Mouse (Mus musculus) natural killer cell, adult 2 months (primary cell): ENCODE results near the gene Fdxr.

Experiments used
- DNase-seq, 2 experiments: peaks; one replicate each; pipeline ENCODE4 v3.0.0; 2022; ENCODE audit warnings: low spot score in 2 of 2

The Fdxr gene

DNA sequence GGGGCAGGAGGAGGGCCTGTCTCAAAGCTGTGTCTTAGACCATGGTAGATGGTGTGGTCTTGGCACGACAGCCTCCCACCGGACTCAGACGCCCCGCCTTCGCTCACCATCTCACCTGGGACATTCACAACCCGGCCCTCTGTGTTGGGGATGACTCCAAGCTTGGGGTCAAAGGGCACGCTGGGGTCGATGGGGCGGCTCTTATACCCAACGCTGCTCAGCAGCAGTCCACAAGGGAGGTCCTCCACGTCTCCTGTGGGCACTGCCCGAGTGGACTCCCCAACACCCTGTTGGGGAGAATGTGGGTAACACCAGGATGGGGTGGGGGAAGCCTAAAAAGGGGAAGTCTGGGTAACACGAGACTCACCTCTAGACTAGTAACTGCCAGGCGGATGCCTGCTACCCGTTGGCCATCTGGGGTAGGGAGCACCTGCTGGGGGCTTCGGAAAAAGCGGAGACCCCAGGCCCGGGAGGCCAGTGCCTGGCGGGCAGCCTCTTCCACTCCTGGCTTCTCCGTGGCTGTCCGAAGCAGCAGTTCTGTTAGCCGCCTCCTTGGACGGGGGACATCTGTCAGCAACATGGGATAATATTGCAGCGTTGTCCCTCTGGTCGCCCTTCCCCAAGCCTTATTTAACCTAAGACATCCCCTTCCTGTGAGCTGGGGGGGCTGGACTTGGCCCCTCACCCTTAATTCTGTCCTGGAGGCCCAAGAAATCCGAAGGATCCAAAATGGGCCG is 7.4 kb downstream of the Fdxr start:
- no peak for DNase-seq

DNA sequence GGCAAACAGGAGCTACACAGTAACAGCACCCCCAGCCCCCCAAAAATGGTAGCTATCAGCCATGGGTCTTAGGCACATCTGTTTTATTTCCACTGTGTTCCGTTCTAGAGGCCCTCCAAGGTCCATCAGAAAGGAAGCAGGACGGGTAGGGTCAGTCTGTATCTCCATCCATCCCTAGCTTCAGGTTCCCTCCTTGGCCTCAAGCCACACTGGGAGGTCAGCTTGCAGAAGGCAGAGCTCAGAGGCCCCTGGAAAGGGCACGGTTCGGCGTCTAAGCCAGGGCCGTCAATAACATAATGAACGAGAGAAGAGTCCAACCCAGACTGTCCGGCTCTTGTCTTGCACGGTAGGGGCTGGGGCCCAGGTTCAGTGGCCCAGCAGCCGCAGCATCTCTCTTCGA is 8.9 kb downstream of the Fdxr start:
- no peak for DNase-seq

DNA sequence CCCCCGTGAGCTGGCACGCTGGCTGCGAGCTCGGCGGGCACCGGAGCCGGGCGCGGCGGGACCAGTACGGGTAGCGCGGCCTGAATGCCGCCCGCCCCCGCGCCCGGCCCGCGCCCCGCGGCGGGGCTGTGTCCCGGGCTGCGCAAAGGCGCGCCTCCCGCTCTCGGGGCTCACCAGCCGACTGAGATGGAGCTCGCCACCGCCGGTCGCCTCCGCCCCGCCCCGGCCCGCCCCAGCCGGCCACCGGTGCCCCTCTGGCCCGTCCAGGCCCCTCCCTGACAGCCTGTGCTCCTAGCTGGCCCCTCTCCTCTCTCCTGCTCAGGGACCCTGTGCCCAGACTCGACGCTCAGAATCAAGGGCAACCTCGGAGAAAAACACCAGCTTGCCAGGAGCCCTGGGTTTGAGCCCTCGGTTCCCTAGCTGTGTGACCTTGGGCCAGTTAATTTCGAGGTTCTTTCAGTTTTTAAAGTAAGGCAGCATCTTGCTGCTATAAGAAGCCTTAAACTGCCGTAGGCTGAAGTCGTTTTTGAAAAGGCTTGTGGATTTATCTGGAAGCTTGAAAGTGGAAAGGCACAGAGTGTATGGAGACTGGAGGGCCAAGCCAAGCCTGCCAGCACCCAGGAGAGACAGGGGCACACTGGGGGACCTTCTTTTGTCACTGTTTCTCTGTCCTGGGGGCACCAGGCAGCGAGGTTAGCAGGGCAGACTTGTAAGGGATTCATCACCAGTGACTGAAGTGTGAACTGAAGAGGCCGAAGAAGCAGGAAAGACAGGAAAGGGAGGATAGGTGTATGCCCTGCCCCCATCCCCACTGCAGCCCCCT is 9.6 kb downstream of the Fdxr start, which contains the start of gene Grin2c:
Grin2c (minus strand) TSS at position 183 of the 823 bp plus-strand sequence.
- DNase-seq = no peak

DNA sequence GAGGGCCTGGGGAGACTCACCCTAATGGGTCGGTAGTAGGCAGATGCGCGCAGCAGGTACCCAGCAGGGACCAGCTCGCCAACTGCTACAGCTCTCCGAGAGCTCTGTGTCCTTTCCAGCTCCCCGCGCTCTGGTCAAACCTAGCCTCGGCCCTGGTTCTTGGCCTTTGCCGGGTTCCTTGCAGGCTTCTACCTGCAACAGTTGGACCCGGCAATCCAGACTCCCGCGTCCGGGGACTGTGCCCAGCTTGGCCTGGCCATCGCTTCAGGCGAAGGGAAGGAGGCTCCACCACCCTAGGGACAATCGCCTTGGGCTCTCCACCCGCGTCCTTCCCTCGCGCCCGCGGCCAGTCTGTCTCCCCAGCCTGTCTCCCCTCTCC is 10.5 kb downstream of the Fdxr start:
- DNase-seq = no peak

DNA sequence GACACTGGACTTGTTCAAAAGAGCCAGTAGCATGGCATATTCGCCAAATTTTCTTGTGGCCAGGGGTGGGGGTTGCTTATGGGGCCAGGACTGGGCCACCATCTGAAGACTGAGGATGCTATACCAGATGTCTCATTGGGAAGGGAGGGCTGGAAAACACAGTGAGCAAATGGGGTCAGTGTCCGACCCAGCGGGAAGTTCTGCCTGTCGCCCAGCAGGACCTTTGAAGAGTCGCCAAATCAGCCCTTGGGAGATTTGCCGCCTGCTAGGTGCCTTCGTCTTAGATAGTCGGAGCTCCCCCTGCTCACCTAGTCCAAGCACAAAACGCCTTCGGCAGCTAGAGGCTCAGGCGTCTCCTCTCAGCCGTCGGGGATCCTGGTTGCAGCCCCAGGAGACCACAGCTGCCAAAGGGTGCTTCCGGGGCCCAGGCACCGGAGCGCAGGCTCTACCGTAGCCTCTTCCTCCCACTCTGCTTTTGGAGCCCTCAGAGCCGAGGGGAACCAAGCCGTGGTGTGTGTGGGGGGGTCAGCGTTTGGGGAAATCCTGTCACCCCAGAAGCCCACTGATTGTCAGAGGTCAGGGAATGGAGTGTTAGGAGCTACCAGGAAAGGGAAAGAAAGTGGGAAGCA is 11.0 kb downstream of the Fdxr start:
- no peak for DNase-seq

DNA sequence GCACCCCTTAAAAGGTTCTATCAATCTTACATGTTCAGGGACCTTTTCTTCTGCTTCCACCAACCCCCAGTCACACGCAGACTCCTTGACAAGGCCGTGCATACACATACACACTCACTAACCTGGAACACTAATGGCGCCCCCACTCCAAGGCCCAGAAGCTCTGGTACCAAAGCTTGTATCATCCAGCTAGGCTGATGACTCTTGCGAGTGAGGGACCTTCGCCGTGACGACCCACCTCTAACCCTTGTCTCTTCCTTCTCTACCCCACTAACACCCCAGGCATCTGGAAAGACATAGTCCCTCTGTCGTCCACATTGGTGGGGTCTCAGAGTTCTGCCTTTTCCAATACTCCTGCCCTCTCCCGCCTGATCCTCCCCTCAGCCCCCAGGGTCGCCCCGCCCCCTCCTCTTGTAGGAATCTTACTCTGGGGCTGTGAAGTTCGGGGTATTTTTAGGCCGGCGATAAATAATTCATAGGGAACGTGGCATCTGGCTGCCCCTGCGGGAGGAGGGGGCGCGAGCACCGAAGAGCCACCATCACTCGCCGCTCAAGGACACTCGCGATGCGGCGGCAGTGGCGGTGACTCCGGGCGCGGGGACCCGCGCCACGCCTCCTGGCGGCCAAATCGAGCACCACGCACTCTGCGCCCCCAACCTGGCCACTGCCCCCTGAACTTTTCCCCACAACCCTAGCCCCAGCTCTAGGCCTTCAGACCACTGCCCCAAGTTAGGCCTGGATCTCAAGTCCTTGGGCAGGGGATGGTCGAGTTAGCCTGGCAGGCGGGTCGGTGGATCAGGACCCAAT is 11.8 kb downstream of the Fdxr start:
- DNase-seq = no peak

DNA sequence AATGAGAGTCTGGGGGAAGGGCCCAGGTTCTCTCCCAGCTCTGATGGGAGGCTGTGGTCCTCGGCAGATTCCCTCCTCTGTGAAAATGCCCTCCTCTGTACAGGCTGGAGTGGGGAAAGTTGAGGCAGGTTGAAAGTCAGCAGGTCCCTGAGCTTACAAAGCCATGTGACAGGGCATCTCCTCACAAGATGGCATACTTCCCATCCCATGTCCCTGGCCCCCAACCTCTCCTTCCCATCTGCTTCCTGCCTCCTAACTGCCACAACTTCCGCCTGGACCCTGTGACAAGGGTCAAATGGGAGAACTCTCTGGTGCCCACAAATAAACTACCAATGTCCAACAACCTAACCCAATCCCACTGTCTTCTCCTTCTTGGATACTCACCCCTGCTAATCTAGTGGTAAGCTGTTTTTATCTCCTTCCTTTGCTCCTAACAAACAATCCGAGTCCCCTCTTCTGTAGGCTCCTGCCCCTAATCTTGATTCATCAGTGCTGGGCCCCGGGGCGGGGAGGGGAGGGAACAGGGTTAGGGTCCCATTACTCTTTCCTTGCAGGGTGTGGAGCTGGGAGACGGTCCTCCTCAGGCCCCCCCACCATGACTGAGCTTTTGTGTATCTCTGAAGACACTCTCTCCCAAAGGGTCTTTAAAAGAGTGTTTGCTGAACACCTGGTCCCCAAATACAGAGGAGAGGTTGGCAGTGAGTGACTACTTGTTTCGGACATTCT is 12.6 kb downstream of the Fdxr start:
- DNase-seq = no peak

DNA sequence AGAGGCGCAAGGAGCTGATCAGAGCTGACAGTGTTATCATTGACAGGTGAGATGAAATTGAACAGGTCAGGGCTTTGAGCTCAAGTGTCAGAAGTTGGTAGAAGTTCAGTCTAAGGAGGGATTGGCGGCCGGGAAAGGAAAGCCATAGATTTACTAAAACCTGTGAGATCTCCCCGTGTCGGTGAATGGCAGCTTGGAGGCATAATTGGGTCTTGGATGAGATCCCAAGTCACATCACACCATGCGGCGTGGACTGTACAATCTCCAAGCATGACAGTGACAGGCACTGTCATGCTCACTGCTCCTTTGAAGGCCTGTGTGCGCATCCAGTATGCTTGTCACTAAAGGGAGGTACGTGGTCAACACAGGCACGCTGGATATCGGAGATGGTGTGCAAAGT is 13.9 kb downstream of the Fdxr start:
- DNase-seq = no peak

DNA sequence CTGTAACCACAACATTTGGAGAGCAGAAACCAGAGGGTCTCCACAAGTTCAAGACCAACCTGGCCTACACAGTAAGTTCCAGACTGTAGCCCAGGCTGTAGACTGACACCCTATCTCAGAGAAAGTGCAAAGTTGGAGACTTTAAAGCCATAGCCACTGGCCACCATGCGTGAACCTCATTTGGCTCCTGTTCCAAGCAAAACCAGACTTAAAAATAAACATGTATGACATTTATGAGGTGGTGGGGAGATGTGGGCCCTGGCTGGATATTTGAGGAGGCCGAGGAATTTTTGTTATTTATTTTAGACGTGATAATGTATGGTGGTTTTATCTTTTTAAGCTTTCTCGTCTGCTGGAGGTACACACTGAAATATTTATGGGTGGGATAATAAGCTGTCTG is 17.7 kb downstream of the Fdxr start:
- no peak for DNase-seq

DNA sequence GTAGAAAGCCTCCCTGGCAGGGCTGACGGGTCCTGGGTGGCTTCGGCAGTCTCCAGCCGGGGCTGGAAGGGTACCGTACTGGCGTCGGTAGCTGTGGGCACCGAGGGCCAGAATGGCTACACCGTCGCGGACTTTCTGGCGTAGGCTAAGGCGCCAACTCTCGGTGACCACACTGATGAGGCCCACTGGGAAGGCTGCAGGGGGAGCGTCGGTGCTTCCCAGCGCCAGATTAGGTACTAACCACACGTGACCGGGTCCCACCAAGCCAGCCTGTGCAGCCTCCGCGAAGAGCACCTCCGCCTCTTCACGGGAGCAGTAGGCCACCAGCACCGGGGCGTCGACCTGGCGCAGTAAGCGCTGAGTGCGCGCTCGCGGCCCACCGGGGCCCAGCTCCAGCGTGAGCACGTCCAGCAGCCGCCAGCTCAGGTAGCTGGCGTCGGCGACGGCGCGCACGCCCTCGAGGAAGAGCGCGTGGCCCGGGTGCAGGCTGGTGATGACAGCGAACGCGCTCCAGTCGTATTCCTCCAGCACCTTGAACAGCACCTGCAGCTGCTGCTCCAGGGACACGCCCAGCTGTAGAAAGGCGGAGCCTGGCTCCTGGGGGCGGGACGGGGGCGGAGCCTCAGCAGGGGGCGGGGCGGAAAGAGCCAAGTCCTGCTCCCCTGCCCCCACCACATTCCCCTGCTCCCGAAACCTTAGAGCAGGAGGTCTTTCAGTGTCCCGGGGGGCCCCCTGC is 18.9 kb downstream of the Fdxr start:
- DNase-seq = no peak

DNA sequence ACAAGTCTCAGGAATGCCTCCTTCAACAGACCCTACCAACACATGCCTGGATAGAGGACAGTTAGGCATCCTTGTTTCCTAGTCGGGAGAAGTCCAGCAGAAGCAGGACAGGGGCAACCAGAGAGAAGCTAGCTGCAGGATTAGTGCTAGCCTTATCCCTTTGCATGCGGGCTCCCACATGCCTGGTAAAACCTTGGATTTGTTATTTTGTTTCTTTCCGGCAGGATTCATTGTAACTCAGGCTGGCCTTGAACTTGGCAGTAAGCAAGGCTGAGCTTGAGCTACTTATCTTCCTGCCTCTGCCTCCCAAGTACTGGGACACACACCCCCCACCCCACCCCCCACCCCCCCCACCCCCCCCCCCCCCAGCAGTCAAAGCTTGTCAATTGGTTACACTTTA is 25.6 kb downstream of the Fdxr start:
- no peak for DNase-seq

DNA sequence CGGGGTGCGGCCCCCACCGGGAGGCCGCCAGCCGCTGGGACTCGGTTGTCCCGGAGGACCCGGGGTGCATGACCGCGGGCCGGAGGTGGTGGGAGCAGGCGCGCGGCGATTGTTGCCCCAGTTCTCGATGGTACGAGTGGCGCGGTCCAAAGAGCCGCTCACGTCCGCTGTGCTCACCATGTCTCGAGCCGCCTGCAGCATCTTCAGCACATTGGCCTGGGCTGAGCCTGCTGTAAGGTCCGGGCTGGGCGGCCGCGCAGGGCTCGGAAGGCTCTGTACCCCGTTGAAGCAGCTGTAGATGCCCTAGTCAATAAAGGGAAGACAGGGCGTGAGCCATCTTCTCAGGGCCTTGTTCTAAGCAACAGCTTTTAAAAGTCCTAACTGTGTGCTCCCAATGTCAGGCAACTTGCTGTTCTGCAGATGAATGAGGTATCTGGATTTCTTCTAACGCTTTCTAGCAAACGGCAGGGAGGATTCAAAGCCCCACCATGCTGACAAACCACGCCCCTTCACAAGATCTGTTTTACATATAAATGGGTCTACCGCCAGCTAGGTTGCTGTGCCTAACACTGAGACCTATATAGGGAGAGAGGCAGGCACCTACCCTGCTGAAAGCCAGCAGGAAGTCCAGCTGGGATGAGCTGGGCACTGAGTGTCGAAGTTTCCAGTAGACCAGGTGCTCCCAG is 26.3 kb downstream of the Fdxr start:
- no peak for DNase-seq

DNA sequence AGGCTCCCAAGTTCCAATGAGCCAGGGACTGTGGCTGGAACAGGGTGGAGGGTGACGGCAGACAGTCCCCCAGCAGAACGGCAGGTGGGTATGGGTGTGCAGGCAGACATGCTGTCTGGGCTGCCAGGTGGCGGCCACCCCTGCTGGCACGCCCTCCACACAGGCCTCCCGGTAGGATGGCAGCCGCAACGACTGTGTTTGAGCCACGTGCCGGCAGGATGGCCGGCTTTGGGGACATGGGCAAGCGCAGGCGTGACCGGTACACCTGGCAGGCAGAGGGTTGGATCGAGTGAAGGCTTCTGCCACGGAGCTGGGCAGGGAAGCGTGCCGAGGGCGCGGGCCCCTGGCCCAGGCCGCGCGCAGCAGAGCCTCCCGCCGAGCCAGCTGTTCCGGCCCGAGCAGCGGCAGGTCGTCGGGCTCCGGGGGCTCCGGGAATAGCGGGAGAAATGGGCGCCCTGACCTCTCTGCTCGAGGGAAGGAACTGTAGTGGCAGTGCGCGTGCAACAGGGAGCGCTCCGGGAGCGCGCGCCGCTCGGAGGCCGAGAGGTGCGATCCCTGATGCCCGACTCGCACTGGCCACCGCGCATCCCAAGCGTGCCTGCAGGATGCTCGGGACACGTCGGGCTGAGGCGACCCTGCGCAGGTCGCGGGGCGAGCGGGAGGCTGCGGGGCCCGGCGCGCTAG is 27.0 kb downstream of the Fdxr start:
- DNase-seq = no peak

DNA sequence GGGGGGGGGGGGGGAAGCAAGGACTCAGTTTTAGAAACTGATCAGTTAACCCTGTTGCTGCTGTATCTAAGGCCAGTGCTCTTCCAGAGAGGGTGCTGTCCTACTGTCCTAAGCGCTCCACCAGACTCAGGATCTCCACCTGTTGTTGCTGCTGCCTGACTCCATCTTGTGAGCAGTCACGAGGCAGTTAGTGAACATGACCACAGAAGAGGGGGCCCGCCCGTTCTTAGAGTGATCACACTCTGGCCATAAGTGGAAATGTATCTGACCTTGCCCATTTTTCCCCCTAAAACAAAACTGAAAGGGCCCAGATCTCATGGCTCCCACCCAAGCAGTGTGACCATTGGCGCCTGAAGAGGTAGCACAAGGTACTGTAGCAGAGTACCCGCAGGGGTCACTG is 28.9 kb downstream of the Fdxr start:
- peak in 1 of 2 experiments; percentile 31 for DNase-seq

DNA sequence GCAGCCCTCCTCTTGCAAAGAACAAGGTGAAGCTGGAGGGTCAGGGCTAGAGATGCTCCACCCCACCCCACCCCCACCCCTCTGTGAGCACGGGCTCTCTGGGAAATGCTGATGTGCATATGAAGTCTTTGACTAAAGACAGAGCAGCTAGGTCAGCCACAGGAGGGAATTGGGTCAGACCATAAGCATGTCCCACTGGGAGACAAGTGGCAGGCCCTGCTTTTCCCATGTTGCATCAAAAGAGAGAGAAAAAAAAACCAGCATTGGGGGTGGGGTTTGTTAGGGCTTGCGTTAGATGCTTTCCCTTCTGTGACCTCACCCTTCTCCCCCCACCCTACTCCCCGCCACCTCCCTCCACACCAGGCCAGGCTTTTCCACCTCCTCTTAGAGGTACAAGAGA is 29.6 kb downstream of the Fdxr start:
- no peak for DNase-seq

DNA sequence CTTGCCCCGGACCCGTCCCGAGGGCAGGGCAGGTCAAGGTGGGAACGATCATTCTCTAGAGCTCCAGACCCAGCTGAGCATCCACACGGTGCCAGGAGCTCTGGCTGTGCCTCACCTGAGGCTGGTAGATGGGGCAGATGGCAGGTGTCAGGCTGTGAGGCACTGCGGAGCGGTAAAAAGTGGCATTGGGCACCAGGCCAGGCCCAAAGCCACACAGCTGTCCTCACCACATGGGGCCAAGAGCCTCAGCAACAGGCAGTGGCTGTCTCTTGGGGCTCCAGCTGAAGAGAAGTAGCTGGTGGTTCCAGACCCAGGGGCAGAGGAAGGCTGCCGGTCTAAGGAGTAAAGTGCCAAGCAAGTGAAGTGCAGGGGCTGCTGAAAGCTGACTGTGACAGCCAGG is 30.5 kb downstream of the Fdxr start:
- DNase-seq = no peak

DNA sequence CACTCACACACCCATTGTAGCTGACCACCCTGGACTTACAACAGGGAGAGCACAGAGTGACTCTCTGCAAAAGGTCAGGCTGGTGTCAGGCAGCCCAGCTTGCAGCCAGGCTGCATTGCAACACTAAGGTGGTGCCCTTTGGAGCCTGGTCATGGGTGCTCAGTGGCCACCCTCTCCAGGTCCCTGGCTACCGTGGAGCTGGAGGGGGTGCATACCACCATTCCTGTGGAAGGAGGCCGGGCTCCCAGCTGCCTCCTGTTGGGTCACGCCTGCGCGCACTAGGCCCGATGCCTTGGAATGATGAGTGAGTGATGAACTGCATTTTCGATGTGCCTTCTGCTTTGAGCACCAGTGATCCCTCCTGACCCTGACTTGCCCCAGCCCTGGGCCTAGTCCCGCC is 32.0 kb downstream of the Fdxr start:
- no peak for DNase-seq

DNA sequence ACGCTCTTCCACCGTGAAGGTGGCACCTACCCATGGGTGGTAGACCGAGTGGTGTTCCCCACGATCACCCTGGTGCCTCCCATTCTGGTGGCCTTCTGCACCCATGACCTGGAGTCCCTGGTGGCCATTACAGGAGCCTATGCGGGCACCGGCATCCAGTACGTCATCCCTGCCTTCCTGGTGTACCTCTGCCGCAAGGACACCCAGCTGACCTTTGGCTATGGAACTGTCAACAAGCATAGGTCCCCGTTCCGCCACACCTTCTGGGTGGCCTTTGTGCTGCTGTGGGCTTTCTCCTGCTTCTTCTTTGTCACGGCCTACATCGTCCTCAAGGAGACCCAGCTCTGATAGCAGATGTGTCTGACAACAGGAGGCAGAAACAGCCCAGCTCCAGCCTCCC is 33.1 kb downstream of the Fdxr start:
- DNase-seq = no peak

DNA sequence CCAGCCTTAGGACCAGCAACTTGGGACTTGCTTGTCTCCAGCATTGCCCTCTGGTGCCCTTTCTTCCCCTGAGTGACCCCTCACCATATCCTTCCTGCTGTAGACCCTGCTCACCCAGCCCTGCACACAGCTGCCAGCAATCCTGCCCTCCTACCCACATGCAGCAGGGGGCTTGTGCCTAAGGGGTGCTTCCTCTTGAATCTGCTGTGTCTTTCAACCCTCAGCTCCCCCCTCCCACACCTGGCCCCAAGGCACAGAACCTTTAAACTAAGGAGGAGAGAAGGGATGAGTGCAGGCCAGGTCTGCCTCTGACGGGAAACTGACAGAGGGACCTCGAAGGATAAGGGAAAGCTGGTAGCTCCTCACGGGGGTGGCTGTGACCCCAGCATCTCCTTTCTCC is 34.1 kb downstream of the Fdxr start:
- no peak for DNase-seq
